Mouse (Mus musculus): ENCODE data around the gene Tlr3. TPM values are rescaled to one million over a fixed set of nuclear protein-coding genes. Genes with fewer than 3 reads are reported as not detected.

Tlr3 gene
- polyA plus RNA-seq, 1 experiment = not detected

DNA sequence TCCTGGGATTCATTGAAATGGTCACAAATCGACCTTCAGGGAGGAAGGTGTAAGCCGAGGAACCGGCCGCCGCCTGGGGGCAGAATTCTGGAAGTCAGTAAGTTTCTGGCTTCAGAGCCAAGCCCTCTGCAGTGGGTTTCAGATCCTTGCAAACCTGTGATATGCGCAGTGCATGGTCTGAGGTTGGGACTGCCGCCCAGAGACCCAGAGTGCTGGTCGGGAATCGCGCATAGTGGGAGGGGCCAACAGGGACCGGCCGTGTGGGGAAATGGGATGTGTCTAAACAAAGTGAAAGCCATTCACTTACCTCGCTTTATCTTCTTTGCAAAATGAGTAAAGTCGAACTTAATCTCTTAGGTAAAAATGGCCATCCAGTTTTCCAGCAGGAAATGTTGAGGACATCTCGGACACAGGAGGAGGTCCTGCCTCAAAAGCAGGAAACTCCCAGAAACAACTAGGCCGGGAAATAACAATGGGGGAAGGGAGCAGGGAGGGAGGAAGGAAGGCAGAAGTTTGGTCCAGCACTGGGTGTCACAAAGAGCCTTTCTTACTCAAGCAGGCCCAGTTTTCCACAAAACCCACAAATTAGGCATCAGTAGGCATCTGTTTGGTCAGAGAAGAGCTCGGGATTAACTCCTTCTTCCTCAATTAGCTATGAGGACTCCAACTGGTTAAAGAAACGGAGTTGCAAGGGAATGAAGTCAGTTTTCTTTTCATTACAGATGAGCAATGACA lies 567 bp downstream of the Tlr3 start:
- peak overlapping the region; percentile 54 for H3K4me3 ChIP-seq (ENCODE audit: insufficient read depth, low read depth, low read length)
- H3K4me1 ChIP-seq (ENCODE audit: control insufficient read depth, insufficient read depth, low read length) = 0 out of 2 replicates have a peak, but pooled peaks cover 2% of the 10 kb centered on the region
- peak; percentile 50; the same call in 1 of the 2 replicates for TF ChIP-seq CTCF (IDR thresholded peaks at IDR 0.05; ENCODE audit: insufficient read depth, low read depth, low read length)
- TF ChIP-seq POLR2A (IDR thresholded peaks at IDR 0.05; ENCODE audit: insufficient read depth, low read depth, low read length) = no peak
- 9% methylated on average over 18 of the region's 18 CpGs for WGBS
- peak overlapping the region; percentile 32 for H3K27ac ChIP-seq (ENCODE audit: insufficient read depth, low read depth, low read length)

DNA sequence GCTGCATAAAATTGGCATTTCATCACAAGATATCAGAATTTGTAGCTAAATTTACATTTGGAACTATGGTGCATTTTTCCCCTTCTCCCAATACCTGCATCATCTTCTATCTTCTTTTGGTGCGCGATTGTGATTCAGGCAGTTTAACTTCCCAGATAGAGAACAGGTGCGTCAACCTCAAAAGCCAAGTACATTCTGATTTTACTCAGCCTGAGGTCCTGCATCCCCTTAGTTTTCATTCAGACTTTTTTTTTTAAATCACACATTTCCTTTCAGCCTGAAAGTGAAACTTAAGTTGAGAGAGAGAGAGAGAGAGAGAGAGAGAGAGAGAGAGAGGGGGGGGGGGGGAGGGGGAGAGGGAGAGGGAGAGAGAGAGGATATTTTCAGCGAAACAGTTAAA lies 1.2 kb downstream of the Tlr3 start:
- H3K4me3 ChIP-seq (ENCODE audit: insufficient read depth, low read depth, low read length) = peak overlapping the region; percentile 54
- 0 out of 2 replicates have a peak, but pooled peaks cover 2% of the 10 kb centered on the region for H3K4me1 ChIP-seq (ENCODE audit: control insufficient read depth, insufficient read depth, low read length)
- 44% methylated on average over 4 of the region's 4 CpGs for WGBS
- TF ChIP-seq POLR2A (IDR thresholded peaks at IDR 0.05; ENCODE audit: insufficient read depth, low read depth, low read length) (no peak), CTCF (IDR thresholded peaks at IDR 0.05; ENCODE audit: insufficient read depth, low read depth, low read length) (no peak)
- no peak overlapping the region for H3K27ac ChIP-seq (ENCODE audit: insufficient read depth, low read depth, low read length)

DNA sequence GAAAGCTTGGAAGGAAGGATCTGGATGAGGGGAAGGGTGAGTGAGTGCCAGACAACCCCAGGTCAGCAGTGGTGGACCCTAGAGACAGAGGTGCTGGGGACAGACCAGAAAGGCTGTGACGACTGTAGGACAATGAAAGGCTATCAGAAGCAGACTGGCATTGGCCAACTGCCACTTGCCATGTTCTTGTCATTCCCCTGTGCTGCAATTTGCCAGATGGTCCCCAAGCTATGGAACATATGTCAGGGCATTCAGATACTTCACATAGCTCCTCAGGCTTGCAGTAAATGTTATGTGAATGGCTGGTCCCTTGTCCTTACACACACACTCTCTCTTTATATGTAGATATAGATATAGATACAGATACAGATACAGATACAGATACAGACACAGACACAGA lies 27.6 kb downstream of the Tlr3 start:
- H3K27ac ChIP-seq (ENCODE audit: insufficient read depth, low read depth, low read length) = no peak overlapping the region
- no peak for TF ChIP-seq CTCF (IDR thresholded peaks at IDR 0.05; ENCODE audit: insufficient read depth, low read depth, low read length)
- TF ChIP-seq POLR2A (IDR thresholded peaks at IDR 0.05; ENCODE audit: insufficient read depth, low read depth, low read length) = no peak
- no peak overlapping the region for H3K4me3 ChIP-seq (ENCODE audit: insufficient read depth, low read depth, low read length)
- H3K4me1 ChIP-seq (ENCODE audit: control insufficient read depth, insufficient read depth, low read length) = peaks cover 8% of the 10 kb centered on the region
- 48% methylated on average over 1 of the region's 1 CpGs for WGBS

DNA sequence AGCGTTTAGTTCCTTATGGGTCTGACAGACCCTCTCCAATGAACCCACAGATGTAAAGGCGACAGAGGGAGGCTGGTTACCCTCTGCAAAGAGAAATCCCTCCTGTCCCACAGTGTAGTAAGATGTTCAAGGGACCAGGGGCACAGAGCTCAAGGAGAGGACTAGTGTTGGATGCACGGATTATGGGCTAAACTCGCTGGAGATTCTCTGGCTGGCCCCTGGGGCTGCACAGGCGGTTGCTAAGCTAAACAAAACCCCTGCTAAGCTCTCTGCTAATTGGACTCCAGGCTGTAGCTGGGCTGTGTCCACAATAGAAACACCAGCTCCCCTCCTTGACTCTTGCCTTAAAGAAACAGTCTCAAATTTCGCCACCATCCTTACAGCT lies 28.9 kb downstream of the Tlr3 start, which contains the start of gene Fam149a:
Gene Fam149a (minus strand): TSS at position 329 of the 385 bp plus-strand sequence.
- H3K27ac ChIP-seq (ENCODE audit: insufficient read depth, low read depth, low read length) = no peak within 1 kb of the TSS
- H3K4me1 ChIP-seq (ENCODE audit: control insufficient read depth, insufficient read depth, low read length) = peaks cover 8% of the 10 kb centered on the region
- TF ChIP-seq POLR2A (IDR thresholded peaks at IDR 0.05; ENCODE audit: insufficient read depth, low read depth, low read length) (no peak), CTCF (IDR thresholded peaks at IDR 0.05; ENCODE audit: insufficient read depth, low read depth, low read length) (no peak)
- peak within 1 kb of the TSS; percentile 37 for H3K4me3 ChIP-seq (ENCODE audit: insufficient read depth, low read depth, low read length)
- 18% methylated on average over 6 of the region's 6 CpGs for WGBS

DNA sequence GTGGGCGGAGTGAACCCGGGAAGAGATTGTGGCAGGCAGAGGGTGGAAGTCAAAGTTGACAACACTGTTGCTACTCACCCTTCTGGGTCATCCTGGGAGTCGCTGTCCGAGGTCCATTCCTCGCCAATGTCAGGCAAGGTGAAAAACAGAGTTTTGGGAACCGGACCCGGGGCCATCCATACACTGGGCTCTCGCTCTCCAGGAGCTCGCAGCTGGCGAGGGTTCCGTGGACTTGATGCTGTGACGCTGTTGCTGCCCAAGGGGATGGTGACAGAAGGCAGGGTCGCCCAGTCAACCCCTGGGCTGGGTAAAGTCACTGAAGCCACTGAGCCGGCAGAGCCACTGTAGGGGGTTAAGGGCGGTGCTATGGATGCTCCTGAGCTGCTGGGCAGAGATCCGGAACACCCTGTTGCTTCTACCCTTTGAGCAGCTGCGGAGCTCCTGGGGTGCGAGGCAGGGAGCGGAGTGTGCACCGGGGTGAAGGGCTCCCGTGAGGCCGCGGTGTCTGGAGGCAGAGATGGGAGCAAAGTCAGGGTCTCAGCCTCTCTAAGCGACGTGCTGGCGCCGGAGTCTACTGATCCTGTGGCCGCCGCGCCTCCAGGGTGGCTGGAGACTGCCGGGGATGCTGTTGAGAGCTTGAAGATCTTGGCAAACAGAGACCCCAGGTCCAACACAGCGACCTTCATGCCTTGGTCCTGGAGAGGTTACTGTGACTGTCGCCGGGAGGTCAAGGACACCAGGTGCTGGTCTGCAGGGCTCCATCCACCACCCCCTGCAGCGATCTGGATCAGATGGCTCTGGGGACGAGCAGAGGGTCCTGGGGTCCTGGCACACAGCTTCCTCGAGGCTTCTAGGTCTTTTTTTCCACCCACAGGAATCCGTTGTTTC lies 29.6 kb downstream of the Tlr3 start:
- WGBS = 10% methylated on average over 38 of the region's 38 CpGs
- H3K4me3 ChIP-seq (ENCODE audit: insufficient read depth, low read depth, low read length) = peak overlapping the region; percentile 37
- no peak overlapping the region for H3K27ac ChIP-seq (ENCODE audit: insufficient read depth, low read depth, low read length)
- TF ChIP-seq CTCF (IDR thresholded peaks at IDR 0.05; ENCODE audit: insufficient read depth, low read depth, low read length) = no peak
- no peak for TF ChIP-seq POLR2A (IDR thresholded peaks at IDR 0.05; ENCODE audit: insufficient read depth, low read depth, low read length)
- H3K4me1 ChIP-seq (ENCODE audit: control insufficient read depth, insufficient read depth, low read length) = peaks cover 8% of the 10 kb centered on the region

DNA sequence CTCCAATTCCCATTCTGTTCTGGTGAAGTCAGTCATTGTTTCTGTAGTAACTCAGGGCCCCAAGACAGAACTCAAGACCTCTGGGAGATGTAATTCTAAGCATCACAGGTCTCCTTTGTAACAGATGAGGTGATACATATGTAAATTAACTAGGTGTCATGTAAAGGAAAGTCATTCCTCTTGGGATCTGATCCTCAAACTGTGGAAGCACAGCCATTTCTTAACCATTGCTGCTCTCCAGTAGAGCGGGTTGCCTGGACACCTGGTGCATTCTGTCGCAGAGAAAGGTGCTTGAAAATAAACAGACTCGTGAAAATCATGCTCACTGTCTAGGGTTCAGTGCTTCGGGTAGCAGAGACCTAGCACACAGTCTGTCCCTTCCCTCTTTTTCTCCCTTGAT lies 30.3 kb downstream of the Tlr3 start:
- H3K4me3 ChIP-seq (ENCODE audit: insufficient read depth, low read depth, low read length) = no peak overlapping the region
- no peak overlapping the region for H3K27ac ChIP-seq (ENCODE audit: insufficient read depth, low read depth, low read length)
- H3K4me1 ChIP-seq (ENCODE audit: control insufficient read depth, insufficient read depth, low read length) = peaks cover 8% of the 10 kb centered on the region
- WGBS = 61% methylated on average over 4 of the region's 4 CpGs
- TF ChIP-seq CTCF (IDR thresholded peaks at IDR 0.05; ENCODE audit: insufficient read depth, low read depth, low read length) (no peak), POLR2A (IDR thresholded peaks at IDR 0.05; ENCODE audit: insufficient read depth, low read depth, low read length) (no peak)

DNA sequence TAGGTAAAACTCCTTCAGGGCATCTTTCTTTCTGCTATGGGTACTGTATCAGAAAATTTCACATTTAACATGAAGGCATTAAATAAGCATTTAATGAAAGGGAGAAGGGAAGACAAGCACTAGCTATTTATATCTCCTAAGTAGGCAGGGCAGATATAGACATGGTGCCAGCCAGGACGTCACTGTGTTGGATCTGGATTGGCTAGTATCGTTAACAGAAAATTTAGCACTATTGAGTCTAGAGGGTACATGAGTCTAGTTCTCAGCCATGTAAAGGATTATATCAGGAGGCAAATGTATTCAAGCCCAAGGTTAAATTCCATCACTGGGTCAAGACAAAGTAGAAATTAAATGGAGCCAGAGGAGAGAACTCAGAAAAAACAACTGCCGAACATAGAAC lies 36.8 kb downstream of the Tlr3 start:
- no peak for TF ChIP-seq CTCF (IDR thresholded peaks at IDR 0.05; ENCODE audit: insufficient read depth, low read depth, low read length)
- no peak for TF ChIP-seq POLR2A (IDR thresholded peaks at IDR 0.05; ENCODE audit: insufficient read depth, low read depth, low read length)
- Histone ChIP-seq H3K27ac (ENCODE audit: insufficient read depth, low read depth, low read length) (no peak overlapping the region), H3K4me3 (ENCODE audit: insufficient read depth, low read depth, low read length) (no peak overlapping the region), H3K4me1 (ENCODE audit: control insufficient read depth, insufficient read depth, low read length) (no peaks in the 10 kb centered on the region)
- WGBS = 59% methylated on average over 3 of the region's 3 CpGs

DNA sequence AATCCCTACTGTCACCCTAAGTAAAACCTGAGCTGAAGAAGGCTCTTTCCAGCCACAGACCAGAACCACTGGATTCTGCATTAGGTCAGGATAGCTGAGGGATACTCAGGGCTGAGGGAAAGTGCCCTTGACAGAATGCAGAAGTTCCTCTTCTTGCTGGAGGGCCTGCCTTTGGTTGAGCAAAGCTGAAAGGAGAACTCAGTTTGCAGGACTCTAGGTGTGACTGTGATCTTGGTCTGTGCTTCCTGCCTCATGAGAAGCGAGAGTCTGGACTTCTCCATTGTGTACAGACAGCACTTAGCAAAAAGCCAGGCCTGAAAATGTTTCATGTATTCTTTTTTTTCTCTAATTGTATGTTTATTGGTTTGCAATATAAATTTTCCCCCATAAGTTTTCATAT lies 43.7 kb downstream of the Tlr3 start:
- H3K27ac ChIP-seq (ENCODE audit: insufficient read depth, low read depth, low read length) = no peak overlapping the region

DNA sequence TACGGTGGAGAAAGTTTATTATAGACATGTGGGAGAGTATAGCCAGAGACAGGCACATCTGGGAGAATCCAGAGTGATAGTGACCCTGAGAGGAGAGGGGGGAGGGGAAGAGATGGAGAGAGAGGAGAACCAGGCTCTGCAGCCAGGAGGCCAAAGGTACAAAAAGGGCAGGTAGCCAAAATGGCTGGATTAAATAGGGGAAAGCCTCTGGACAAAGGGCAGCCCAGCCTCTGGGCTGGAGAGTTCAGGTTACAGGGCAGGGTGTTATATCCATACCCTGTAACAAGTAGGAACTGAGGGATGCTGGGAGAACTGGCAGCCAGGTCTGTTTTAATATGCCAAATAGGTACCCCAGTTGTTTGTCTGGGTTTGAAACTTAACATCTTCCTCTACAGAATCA lies 47.7 kb downstream of the Tlr3 start:
- no peak for TF ChIP-seq CTCF (IDR thresholded peaks at IDR 0.05; ENCODE audit: insufficient read depth, low read depth, low read length)
- TF ChIP-seq POLR2A (IDR thresholded peaks at IDR 0.05; ENCODE audit: insufficient read depth, low read depth, low read length) = no peak
- no peak overlapping the region for H3K27ac ChIP-seq (ENCODE audit: insufficient read depth, low read depth, low read length)
- 92% methylated on average over 1 of the region's 1 CpGs for WGBS
- H3K4me1 ChIP-seq (ENCODE audit: control insufficient read depth, insufficient read depth, low read length) = no peaks in the 10 kb centered on the region
- H3K4me3 ChIP-seq (ENCODE audit: insufficient read depth, low read depth, low read length) = no peak overlapping the region

More for the DNA sequence above, 43.7 kb downstream of the Tlr3 start:
- H3K4me3 ChIP-seq (ENCODE audit: insufficient read depth, low read depth, low read length) = no peak overlapping the region
- TF ChIP-seq POLR2A (IDR thresholded peaks at IDR 0.05; ENCODE audit: insufficient read depth, low read depth, low read length) = no peak
- TF ChIP-seq CTCF (IDR thresholded peaks at IDR 0.05; ENCODE audit: insufficient read depth, low read depth, low read length) = no peak
- no peaks in the 10 kb centered on the region for H3K4me1 ChIP-seq (ENCODE audit: control insufficient read depth, insufficient read depth, low read length)
- 93% methylated on average over 1 of the region's 1 CpGs for WGBS
